Mouse (Mus musculus): ENCODE results near the gene Tmie. TPM values are rescaled to one million over a fixed set of nuclear protein-coding genes. Genes with fewer than 3 reads are reported as not detected.

The Tmie gene
- polyA plus RNA-seq (2015; fragmentation: Nextera tagmentation; extraction: Ambion mirVana): 1.2 and 1.4 TPM in 2 replicates

DNA sequence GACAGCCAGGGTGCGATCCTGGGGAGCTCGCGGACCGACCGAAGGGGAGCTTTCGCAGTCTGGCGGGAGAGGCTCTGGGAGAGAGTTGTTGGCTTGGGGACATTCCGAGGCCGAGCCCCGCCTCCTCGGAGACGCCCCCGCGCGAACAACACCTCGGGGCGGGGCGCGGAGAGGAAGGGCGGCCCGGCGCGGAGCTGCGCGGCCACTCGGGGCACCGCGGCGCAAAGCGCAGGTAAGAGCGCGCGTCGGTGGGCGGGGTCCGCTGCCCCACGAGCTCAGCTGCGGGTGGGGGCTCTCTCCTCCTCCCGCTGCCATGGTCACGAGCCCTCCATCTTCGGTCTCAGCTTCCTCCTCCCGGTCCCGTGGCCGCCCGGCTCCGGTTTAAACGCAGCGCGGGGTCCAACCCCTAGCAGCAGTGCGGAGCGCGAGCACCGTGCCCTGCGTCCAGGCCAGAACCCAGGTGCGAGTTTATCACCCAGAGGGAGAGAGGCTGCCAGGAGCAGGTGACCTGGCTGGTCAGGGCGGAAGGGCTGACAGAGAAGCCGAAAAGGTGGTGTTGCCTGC is at the start of gene Tmie:
Gene Tmie, minus strand, starts transcription at position 116 of the 564 bp plus-strand sequence.
- Histone ChIP-seq H3K4me2 (peak within 1 kb of the TSS; percentile 89), H3K4me1 (replicated peaks) (peaks cover 26% of the 10 kb centered on the region), H3K4me3 (peak within 1 kb of the TSS; percentile 52), H3K36me3 (no peaks in the 10 kb centered on the region), H3K27ac (no peak within 1 kb of the TSS), H3K9me3 (no peaks in the 10 kb centered on the region), H3K27me3 (peaks cover 65% of the 10 kb centered on the region), H3K9ac (peak within 1 kb of the TSS; percentile 69)
- 1% methylated on average over 57 of the region's 57 CpGs for WGBS
- ATAC-seq (ENCODE audit: low FRiP score): 0 out of 2 replicates have a peak, but pooled peaks have one; percentile 25

DNA sequence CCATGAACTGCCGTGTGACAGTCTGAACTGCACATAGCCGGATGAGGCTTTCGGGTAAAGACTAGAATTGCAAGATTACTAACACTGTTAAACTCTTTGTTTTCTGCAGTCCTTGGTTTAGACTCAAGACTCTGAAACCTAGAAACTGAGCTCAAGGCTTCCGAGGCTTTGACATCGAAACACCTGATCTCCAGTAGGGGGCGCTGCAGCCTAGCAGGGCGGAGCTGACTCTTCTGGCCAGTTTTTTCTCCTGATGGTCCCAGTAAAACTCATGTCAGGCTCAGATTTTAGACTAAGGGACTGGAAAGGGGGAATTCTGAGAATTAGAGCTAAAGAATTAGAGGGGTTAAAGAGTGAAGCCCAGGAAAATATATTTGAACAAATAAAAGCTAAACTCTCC is 42.8 kb upstream of the Tmie start:
- no peak overlapping the region for H3K27ac ChIP-seq
- no peaks in the 10 kb centered on the region for H3K9me3 ChIP-seq
- H3K4me1 ChIP-seq (replicated peaks): peaks cover 6% of the 10 kb centered on the region; the same call in 1 of the 2 replicates
- no peak overlapping the region for H3K9ac ChIP-seq
- H3K27me3 ChIP-seq: no peaks in the 10 kb centered on the region
- no peak overlapping the region for H3K4me3 ChIP-seq
- H3K36me3 ChIP-seq: no peaks in the 10 kb centered on the region
- H3K4me2 ChIP-seq: no peak overlapping the region
- 21% methylated on average over 7 of the region's 7 CpGs for WGBS
- ATAC-seq (ENCODE audit: low FRiP score): no peak

DNA sequence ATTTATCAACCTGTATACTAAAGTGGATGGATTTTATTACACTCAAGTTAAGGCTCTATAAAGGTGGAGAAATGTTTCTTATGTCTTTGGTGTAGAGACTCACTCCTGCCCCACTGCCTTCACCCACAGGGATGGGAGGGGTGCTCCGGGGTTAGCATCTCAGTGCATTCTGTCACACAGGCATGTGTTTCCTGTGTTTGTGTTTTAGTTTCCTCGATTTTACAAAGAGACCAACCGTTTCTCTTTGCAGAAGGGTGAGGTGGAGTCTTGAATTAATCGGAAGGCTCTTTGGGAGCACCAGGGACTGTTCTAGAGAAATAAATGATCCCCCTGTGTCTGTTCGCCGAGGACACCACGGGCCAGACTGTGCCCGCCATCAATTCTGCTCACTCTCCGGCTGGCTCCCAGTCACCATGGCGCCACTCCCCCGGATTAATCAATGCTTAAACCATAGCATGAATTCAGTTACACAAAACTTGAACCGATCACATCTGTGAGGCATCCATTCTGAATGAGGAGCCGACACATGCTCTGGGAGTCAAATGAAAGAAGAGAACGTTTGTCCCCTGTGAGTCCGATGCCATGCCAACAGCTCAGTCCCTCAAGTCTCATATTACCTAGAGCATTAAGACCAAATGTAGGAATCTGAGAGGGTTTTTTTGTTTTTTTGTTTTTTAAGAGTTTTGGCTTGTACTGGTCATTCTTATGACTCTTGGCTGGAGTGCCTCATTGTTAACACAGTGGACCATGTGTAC is 40.9 kb upstream of the Tmie start:
- Histone ChIP-seq H3K27me3 (no peaks in the 10 kb centered on the region), H3K36me3 (no peaks in the 10 kb centered on the region), H3K9ac (no peak overlapping the region), H3K4me3 (no peak overlapping the region), H3K27ac (no peak overlapping the region), H3K4me2 (0 out of 2 replicates have a peak overlapping the region, but pooled peaks have one; percentile 6), H3K4me1 (replicated peaks) (peaks cover 6% of the 10 kb centered on the region; the same call in 1 of the 2 replicates), H3K9me3 (no peaks in the 10 kb centered on the region)
- ATAC-seq (ENCODE audit: low FRiP score): no peak
- WGBS: 48% methylated on average over 15 of the region's 15 CpGs

DNA sequence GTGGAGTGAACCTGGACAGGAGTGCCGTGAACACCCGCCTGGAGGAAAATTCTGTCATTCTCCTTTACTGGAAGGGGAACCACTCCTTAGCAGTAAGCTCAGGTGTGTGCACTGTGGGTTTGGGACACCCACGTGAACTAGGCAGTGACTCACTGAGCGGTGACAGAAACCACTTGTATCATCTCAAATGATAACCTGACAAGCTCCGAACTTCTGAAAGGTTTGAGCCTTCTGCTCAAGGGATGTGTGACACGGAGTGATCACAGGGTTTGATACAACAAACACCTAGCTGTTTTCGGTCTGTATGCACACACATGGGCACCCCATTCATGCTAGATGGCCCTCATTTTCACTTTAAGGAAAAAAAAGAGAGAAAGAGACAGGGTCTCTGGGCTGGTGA is 36.9 kb upstream of the Tmie start, which contains the start of gene Fam240a:
Gene Fam240a, minus strand, starts transcription at position 76 of the 400 bp plus-strand sequence.
- no peaks in the 10 kb centered on the region for H3K27me3 ChIP-seq
- 91% methylated on average over 7 of the region's 7 CpGs for WGBS
- no peak for ATAC-seq (ENCODE audit: low FRiP score)

DNA sequence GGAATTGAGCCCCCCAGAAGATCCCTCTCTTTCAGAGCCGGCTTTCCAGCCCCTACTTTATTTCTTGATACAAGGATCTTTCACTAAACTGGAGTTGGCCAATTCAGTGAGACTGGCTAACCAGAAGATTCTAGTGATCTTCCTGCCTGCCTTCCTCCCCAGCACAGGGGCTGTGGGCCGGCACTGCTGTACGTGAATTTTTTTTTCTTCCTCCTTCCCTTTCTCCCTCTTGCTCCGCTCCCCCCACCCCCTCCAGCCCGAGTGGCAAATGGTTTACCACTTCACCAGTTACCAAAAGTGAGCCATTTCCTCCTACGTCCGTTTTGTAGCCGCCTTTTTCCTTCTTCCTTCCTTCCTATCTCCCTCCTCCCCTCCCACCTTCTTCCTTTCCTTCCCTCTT is 35.6 kb upstream of the Tmie start:
- Histone ChIP-seq H3K36me3 (no peaks in the 10 kb centered on the region), H3K4me3 (no peak overlapping the region), H3K27ac (no peak overlapping the region), H3K4me1 (replicated peaks) (no peaks in the 10 kb centered on the region), H3K27me3 (no peaks in the 10 kb centered on the region), H3K4me2 (no peak overlapping the region), H3K9me3 (no peaks in the 10 kb centered on the region), H3K9ac (no peak overlapping the region)
- no peak for ATAC-seq (ENCODE audit: low FRiP score)
- 76% methylated on average over 8 of the region's 8 CpGs for WGBS

More for the DNA sequence above, 36.9 kb upstream of the Tmie start, which contains the start of gene Fam240a:
- Histone ChIP-seq H3K27ac (no peak within 1 kb of the TSS), H3K4me2 (no peak within 1 kb of the TSS), H3K4me3 (no peak within 1 kb of the TSS), H3K4me1 (replicated peaks) (peaks cover 6% of the 10 kb centered on the region; the same call in 1 of the 2 replicates), H3K9ac (no peak within 1 kb of the TSS), H3K9me3 (no peaks in the 10 kb centered on the region), H3K36me3 (no peaks in the 10 kb centered on the region)

DNA sequence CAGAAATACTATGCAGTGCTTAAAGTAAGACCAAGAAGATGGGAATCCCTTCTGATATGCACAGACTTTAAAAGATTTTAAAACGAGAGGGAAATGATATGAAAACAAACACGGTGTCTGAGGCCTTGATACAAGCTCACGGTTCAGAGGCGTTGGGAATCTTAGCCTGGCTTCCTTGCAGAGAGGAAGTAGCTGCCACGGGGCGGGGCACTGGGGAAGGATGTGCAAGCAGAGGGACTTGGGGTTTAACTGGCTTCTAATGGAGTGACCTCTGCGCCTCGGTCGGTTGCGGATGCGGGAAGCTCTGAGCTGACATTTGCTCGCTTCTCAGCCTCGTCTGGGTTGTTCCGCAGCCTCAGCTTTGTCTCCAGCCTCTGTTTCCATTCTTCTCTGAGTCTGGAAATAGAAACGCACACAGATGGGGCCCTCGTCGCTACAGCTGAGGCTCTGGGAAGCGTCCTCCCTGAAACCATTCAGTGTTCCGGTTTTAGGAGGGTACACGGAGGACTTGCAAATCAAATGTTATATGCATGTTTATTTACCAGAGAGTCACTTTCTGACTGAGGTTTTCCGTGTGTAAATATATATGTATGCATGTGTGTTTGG is 34.8 kb upstream of the Tmie start:
- H3K36me3 ChIP-seq: no peaks in the 10 kb centered on the region
- 53% methylated on average over 21 of the region's 21 CpGs for WGBS
- no peaks in the 10 kb centered on the region; the same call in 1 of the 2 replicates for H3K4me1 ChIP-seq (replicated peaks)
- no peak overlapping the region for H3K9ac ChIP-seq
- H3K27me3 ChIP-seq: no peaks in the 10 kb centered on the region
- H3K9me3 ChIP-seq: no peaks in the 10 kb centered on the region
- no peak for ATAC-seq (ENCODE audit: low FRiP score)
- no peak overlapping the region for H3K27ac ChIP-seq
- H3K4me3 ChIP-seq: no peak overlapping the region
- H3K4me2 ChIP-seq: no peak overlapping the region

DNA sequence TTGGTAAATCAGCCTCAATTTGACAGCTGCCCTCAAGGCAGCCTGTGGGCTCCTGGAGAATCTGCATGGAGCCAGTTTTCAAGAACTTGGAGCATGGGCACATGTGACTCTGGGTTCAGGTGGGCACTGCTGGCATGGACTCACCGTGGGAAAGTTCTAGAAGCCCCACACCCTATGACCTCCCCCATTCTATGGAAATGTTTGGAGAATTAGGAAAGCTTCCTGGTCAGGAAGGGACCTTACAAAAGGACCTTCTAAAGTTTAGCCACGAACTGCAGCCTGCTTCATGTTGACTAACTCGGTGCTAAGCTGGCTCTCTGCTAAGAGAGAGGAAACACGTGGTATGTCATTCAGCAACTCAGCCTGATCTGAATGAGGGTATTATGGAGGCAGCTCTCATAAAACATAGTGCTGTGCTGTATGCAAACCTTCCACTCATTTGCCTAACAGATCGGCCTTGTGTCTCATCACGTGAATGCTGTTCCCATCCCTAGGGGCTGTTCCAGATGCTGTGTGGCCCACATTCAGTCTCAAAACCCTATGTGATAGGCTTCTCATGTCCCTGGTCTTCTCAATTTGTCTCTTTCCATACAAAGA is 29.6 kb upstream of the Tmie start:
- Histone ChIP-seq H3K4me1 (replicated peaks) (no peaks in the 10 kb centered on the region; the same call in 1 of the 2 replicates), H3K9ac (no peak overlapping the region), H3K9me3 (no peaks in the 10 kb centered on the region), H3K27ac (no peak overlapping the region), H3K4me2 (no peak overlapping the region), H3K4me3 (no peak overlapping the region), H3K36me3 (no peaks in the 10 kb centered on the region), H3K27me3 (no peaks in the 10 kb centered on the region)
- ATAC-seq (ENCODE audit: low FRiP score): no peak
- WGBS: 78% methylated on average over 6 of the region's 6 CpGs

DNA sequence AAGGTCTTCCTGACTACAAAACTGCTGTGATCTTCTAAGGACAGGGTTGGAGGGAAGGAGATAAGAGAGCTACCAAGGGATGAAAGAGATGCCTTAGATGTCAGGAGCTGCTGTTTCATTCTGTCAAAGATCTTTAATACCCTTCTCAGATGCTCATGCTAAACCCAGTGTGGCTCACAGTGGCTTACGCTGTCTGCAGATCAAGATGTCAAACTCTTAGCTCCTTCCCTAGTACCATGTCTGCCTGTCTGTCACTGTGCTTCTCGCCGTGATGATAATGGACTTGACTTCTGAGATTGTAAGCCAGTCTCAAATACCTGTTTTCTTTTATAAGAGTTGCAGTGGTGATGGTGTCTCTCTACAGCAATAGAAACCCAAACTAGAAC is 28.7 kb upstream of the Tmie start:
- no peak overlapping the region for H3K9ac ChIP-seq
- no peak overlapping the region for H3K27ac ChIP-seq
- H3K4me3 ChIP-seq: no peak overlapping the region
- 95% methylated on average over 3 of the region's 3 CpGs for WGBS
- no peak overlapping the region for H3K4me2 ChIP-seq
- no peaks in the 10 kb centered on the region for H3K9me3 ChIP-seq
- H3K36me3 ChIP-seq: no peaks in the 10 kb centered on the region
- H3K4me1 ChIP-seq (replicated peaks): no peaks in the 10 kb centered on the region; the same call in 1 of the 2 replicates
- no peaks in the 10 kb centered on the region for H3K27me3 ChIP-seq
- ATAC-seq (ENCODE audit: low FRiP score): no peak

DNA sequence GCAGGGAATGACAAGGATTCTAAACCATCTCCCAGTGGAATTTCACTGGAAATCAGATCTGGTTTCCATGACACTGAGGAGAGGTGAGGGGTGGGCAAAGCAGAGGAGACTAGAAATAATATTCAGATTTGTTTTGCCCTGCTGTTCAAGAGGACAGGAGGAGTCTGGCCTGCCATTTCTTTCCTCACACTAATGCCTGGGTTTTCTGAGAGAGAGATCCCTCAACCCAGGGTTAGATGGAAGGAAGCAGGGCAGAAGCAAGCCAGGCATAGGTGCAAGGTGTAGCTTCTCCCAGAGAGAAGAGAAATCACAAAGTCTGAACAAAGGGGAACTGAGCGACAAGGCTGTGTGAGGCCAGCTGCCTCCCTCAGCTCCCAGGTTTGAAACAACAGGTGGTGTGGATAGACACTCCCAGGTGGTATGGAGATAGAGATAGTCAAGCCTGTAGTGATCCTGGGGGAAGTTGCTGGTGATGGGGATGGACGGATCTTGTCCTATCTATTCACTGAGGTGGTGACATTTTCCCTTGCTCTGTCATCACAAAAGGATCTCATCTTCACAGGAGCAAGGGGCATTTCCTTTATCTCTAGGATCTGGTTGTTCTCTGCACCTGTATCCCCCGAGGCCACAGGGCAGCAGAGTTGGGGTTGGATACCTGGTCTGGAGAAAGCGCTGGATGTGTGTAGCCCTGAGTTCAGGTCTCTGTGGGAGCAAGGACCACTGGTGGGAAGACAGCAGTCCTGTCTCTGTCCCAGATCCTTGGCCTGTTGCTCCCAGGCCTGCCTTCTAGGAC is 28.1 kb upstream of the Tmie start:
- Histone ChIP-seq H3K4me3 (no peak overlapping the region), H3K4me1 (replicated peaks) (no peaks in the 10 kb centered on the region; the same call in 1 of the 2 replicates), H3K36me3 (no peaks in the 10 kb centered on the region), H3K9me3 (no peaks in the 10 kb centered on the region), H3K4me2 (no peak overlapping the region), H3K9ac (no peak overlapping the region), H3K27ac (no peak overlapping the region), H3K27me3 (no peaks in the 10 kb centered on the region)
- 92% methylated on average over 4 of the region's 4 CpGs for WGBS
- ATAC-seq (ENCODE audit: low FRiP score): no peak

DNA sequence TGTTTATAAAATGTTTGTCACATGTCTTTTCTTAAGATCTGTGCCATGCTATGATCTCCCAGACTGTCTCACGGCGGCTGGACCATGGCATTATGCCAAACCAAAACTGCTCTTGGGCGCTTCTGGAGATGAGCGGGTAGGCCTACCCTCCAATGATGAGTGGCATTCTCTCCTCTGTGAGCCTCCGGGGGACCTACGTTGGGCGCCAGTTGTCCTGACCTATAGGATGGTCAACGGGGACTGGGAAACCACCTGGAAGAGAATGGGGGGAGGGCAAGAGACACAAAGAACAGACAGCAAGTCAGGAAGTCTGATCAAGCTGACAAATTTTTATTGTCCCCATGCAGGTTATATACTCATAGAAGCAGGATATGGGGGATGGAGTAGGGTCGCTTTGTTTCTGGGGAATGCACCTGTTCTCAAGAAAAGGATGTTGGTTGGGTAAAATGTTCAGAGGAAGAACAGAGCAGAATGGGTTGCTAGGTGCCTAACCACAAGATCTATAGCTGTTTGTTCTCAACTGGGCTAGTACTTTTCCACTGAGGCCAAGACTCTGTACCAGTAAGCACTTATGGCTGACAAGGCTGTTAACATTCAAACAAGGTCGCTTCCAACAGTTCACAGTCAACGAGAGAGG is 27.4 kb upstream of the Tmie start:
- WGBS: 95% methylated on average over 11 of the region's 11 CpGs
- H3K4me2 ChIP-seq: no peak overlapping the region
- no peak overlapping the region for H3K4me3 ChIP-seq
- no peak for ATAC-seq (ENCODE audit: low FRiP score)
- H3K9ac ChIP-seq: no peak overlapping the region
- no peaks in the 10 kb centered on the region for H3K9me3 ChIP-seq
- H3K4me1 ChIP-seq (replicated peaks): no peaks in the 10 kb centered on the region; the same call in 1 of the 2 replicates
- H3K27ac ChIP-seq: no peak overlapping the region
- H3K27me3 ChIP-seq: no peaks in the 10 kb centered on the region
- H3K36me3 ChIP-seq: no peaks in the 10 kb centered on the region

DNA sequence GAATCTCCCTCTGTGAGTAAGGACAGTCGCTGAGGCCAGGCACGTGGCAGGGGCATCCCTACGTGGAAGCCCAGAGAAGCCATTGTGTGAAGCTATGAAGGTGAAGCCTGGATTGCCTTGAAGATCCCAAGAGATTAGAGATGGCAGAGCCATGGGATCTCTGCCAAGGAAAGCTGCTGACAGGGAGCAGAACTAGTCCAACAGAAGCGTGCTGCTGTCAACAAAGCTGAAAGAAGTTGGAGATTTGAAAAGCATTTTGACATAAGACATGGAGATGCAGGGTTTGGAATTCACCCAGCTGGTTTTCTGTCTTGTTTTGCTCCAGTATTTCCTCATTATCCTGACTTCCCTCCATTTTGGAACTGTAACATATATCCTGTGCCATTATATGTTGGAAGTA is 22.4 kb upstream of the Tmie start:
- H3K9ac ChIP-seq: no peak overlapping the region
- no peaks in the 10 kb centered on the region for H3K27me3 ChIP-seq
- ATAC-seq (ENCODE audit: low FRiP score): no peak
- H3K27ac ChIP-seq: no peak overlapping the region
- no peak overlapping the region for H3K4me3 ChIP-seq
- no peaks in the 10 kb centered on the region for H3K4me1 ChIP-seq (replicated peaks)
- H3K36me3 ChIP-seq: no peaks in the 10 kb centered on the region
- no peaks in the 10 kb centered on the region for H3K9me3 ChIP-seq
- 85% methylated on average over 4 of the region's 4 CpGs for WGBS
- H3K4me2 ChIP-seq: no peak overlapping the region

Data from hindbrain, embryonic 13.5 days (tissue).